Mouse (Mus musculus): ENCODE measurements around the gene Vmn1r93. TPM values are rescaled to one million over a fixed set of nuclear protein-coding genes. Genes with fewer than 3 reads are reported as not detected.
"Not testable (repeated sequence)": the region's sequence is repeated elsewhere in the genome, so short reads cannot be mapped to it uniquely, and the experiment has no call there.

Vmn1r93 gene
- not detected in 2 replicates for polyA plus RNA-seq (2015; fragmentation: Nextera tagmentation; extraction: Ambion mirVana)

GRCm38 (mm10) chr7:20138988-20139387, at the start of gene Vmn1r93:
Gene Vmn1r93 (minus strand): TSS chr7:20139088.
- H3K36me3 ChIP-seq; H3K27ac ChIP-seq; H3K9me3 ChIP-seq; H3K4me1 ChIP-seq (replicated peaks); H3K4me2 ChIP-seq (replicated peaks); H3K27me3 ChIP-seq (replicated peaks); H3K9ac ChIP-seq; H3K4me3 ChIP-seq (replicated peaks); ATAC-seq: not testable (repeated sequence)
- no CpG with 5 or more reads among the region's 5 CpGs for whole genome bisulfite sequencing

GRCm38 (mm10) chr7:20168277-20168676, 29.4 kb upstream of the Vmn1r93 start, which contains the start of gene Vmn1r94:
Gene Vmn1r94 (minus strand): TSS chr7:20168377.
- H3K4me3 ChIP-seq (replicated peaks); H3K4me2 ChIP-seq (replicated peaks); H3K27me3 ChIP-seq (replicated peaks); H3K36me3 ChIP-seq; ATAC-seq; H3K27ac ChIP-seq; H3K4me1 ChIP-seq (replicated peaks); H3K9me3 ChIP-seq; H3K9ac ChIP-seq: not testable (repeated sequence)
- WGBS = no CpG with 5 or more reads among the region's 3 CpGs

GRCm38 (mm10) chr7:20122479-20122878, 16.4 kb downstream of the Vmn1r93 start, which contains the start of gene Gm16442:
Gene Gm16442 (minus strand): TSS chr7:20122579.
- not testable (repeated sequence) for H3K27ac ChIP-seq; H3K9me3 ChIP-seq; H3K4me1 ChIP-seq (replicated peaks); H3K36me3 ChIP-seq; H3K4me2 ChIP-seq (replicated peaks); H3K4me3 ChIP-seq (replicated peaks); H3K27me3 ChIP-seq (replicated peaks); H3K9ac ChIP-seq; ATAC-seq
- WGBS = no CpG with 5 or more reads among the region's 2 CpGs

- H3K9ac ChIP-seq; H3K4me1 ChIP-seq (replicated peaks); ATAC-seq; H3K9me3 ChIP-seq; H3K36me3 ChIP-seq; H3K4me2 ChIP-seq (replicated peaks); H3K27ac ChIP-seq; H3K27me3 ChIP-seq (replicated peaks); H3K4me3 ChIP-seq (replicated peaks): not testable (repeated sequence)
- WGBS = 86% methylated on average over 5 of the region's 5 CpGs
Observed at GRCm38 (mm10) chr7:20099380-20099779, 39.5 kb downstream of the Vmn1r93 start, which contains the start of gene Vmn1r91. Gene Vmn1r91 (plus strand): TSS chr7:20099680.

Other genes starting within 250 kb of the Vmn1r93 start
- 13.3 TPM in 2 replicates for gene Pvr, start 217.9 kb downstream of the Vmn1r93 start, polyA plus RNA-seq (2015; fragmentation: Nextera tagmentation; extraction: Ambion mirVana)
- 7.5 and 8.0 TPM in 2 replicates for gene Igsf23, start 188.3 kb downstream of the Vmn1r93 start, polyA plus RNA-seq (2015; fragmentation: Nextera tagmentation; extraction: Ambion mirVana)
- 1.5 and 1.7 TPM in 2 replicates for gene Ceacam20, start 173.7 kb downstream of the Vmn1r93 start, polyA plus RNA-seq (2015; fragmentation: Nextera tagmentation; extraction: Ambion mirVana)
- 0.21 and 0.33 TPM in 2 replicates for gene Nlrp9b, start 147.6 kb downstream of the Vmn1r93 start, polyA plus RNA-seq (2015; fragmentation: Nextera tagmentation; extraction: Ambion mirVana)
- not detected in 2 replicates for gene Vmn1r91, start 39.4 kb downstream of the Vmn1r93 start, polyA plus RNA-seq (2015; fragmentation: Nextera tagmentation; extraction: Ambion mirVana)
- gene Gm16442, start 16.5 kb downstream of the Vmn1r93 start, polyA plus RNA-seq (2015; fragmentation: Nextera tagmentation; extraction: Ambion mirVana) = not detected in 2 replicates
- gene Vmn1r94, start 29.3 kb upstream of the Vmn1r93 start, polyA plus RNA-seq (2015; fragmentation: Nextera tagmentation; extraction: Ambion mirVana) = not detected in 2 replicates
- not detected in 2 replicates for gene Vmn1r95, start 54.6 kb upstream of the Vmn1r93 start, polyA plus RNA-seq (2015; fragmentation: Nextera tagmentation; extraction: Ambion mirVana)
- gene Gm6164, start 66.5 kb upstream of the Vmn1r93 start, polyA plus RNA-seq (2015; fragmentation: Nextera tagmentation; extraction: Ambion mirVana) = not detected in 2 replicates
- gene Gm4498, start 94.7 kb upstream of the Vmn1r93 start, polyA plus RNA-seq (2015; fragmentation: Nextera tagmentation; extraction: Ambion mirVana) = not detected in 2 replicates
- not detected in 2 replicates for gene Gm5890, start 123.7 kb upstream of the Vmn1r93 start, polyA plus RNA-seq (2015; fragmentation: Nextera tagmentation; extraction: Ambion mirVana)
- not detected in 2 replicates for gene Gm4133, start 195.0 kb upstream of the Vmn1r93 start, polyA plus RNA-seq (2015; fragmentation: Nextera tagmentation; extraction: Ambion mirVana)
- not detected in 2 replicates for gene Gm5728, start 236.3 kb upstream of the Vmn1r93 start, polyA plus RNA-seq (2015; fragmentation: Nextera tagmentation; extraction: Ambion mirVana)

Data from intestine, embryonic 15.5 days (tissue).